Mouse (Mus musculus) gastrocnemius, postnatal 25 days (tissue): ENCODE results near the gene St8sia6. TPM values are rescaled to one million over a fixed set of nuclear protein-coding genes. Genes with fewer than 3 reads are reported as not detected.
"Not testable (repeated sequence)": the region's sequence is repeated elsewhere in the genome, so short reads cannot be mapped to it uniquely, and the experiment has no call there.

Source experiments
- DNase-seq: peaks from one replicate; pipeline ENCODE4 v3.0.0; 2022
- total RNA-seq, 2 experiments: library from RNA; stranded (reverse); gene quantifications; 1 replicate in 1 of 2; 2 replicates in 1 of 2; pipeline ENCODE4 v1.2.3; 2021

Gene St8sia6
- total RNA-seq, 2 experiments from 2014 or later: 0.32 to 0.69 TPM

DNA sequence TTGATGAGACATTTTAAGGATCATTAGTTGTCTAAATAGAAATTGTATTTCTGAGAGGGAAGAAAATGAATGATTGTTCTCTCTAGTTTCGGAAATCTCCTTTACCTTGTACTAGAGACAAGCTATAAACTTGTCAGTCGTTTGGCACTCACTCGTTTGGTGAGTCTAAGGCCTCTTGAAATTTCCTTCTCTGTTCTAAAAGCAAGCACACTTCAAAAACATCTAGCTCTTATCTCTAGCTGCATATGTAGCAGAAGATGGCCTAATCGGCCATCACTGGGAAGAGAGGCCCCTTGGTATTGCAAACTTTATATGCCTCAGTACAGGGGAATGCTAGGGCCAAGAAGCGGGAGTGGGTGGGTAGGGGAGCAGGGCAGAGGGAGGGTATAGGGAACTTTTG, 190.2 kb downstream of the St8sia6 start:
- DNase-seq: not testable (repeated sequence)

DNA sequence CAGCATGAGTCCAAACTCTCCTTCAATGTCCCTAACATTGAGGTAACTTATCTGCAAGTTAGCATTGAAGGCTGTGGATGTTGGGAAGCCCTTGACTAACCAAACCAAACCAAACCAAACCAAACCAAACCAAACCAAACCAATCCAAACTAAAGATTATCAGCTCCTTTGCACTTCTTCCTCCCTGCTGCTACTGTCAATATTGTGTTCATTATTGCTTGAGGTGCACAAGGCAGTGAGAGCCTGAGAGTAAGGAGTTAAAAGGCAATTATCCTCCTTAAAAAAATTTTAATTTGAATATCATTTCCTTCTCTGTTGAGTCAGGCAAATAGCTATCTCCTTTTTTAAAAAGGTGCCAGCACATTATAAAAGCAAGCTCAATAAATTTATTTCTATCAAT, 190.8 kb downstream of the St8sia6 start:
- DNase-seq: no peak

Other genes starting within 250 kb of the St8sia6 start
- gene Trdmt1, start 249.4 kb downstream of the St8sia6 start, total RNA-seq: 1 to 10 TPM; 3.8 to 4.6 TPM
- gene Vim, start 220.1 kb downstream of the St8sia6 start, total RNA-seq: 100 to 1,000 TPM; 144 to 281 TPM